Mouse (Mus musculus) thymus, adult 2 months (tissue): Measurements from ENCODE around the gene Cyp46a1. TPM values are rescaled to one million over a fixed set of nuclear protein-coding genes. Genes with fewer than 3 reads are reported as not detected.

Experiments used
- DNase-seq: peaks from one replicate; pipeline ENCODE4 v3.0.0; 2021
- H3K27ac ChIP-seq: fragments of 200-500 bp; 2 replicates; pipeline ENCODE4 v1.5.1; 2012; ENCODE audit warnings: low read length, control low read depth; ENCODE audit not compliant: control insufficient read depth, insufficient read depth
- H3K27me3 ChIP-seq: fragments of 200-500 bp; 2 replicates; pipeline ENCODE4 v1.6.1; 2012; ENCODE audit warnings: mild to moderate bottlenecking, low read length, moderate library complexity, mixed read lengths; ENCODE audit not compliant: control insufficient read depth, insufficient read depth
- H3K36me3 ChIP-seq: fragments of 200-500 bp; 2 replicates; pipeline ENCODE4 v1.6.1; 2012; ENCODE audit warnings: mild to moderate bottlenecking, low read length, moderate library complexity; ENCODE audit not compliant: control insufficient read depth, insufficient read depth
- H3K4me1 ChIP-seq: fragments of 200-500 bp; replicated peaks from 2 replicates; pipeline ENCODE4 v1.6.1; 2012; ENCODE audit warnings: low read length; ENCODE audit not compliant: control insufficient read depth, insufficient read depth
- H3K4me3 ChIP-seq: fragments of 200-500 bp; 2 replicates; pipeline ENCODE4 v1.5.1; 2012; ENCODE audit warnings: mild to moderate bottlenecking, low read length, control low read depth, moderate library complexity; ENCODE audit not compliant: control insufficient read depth, insufficient read depth
- CTCF ChIP-seq: fragments of 200-500 bp; IDR thresholded peaks from 2 replicates; pipeline ENCODE4 v1.5.1; 2012; ENCODE audit warnings: mild to moderate bottlenecking, control low read depth, low read length, moderate library complexity, borderline replicate concordance; ENCODE audit not compliant: control insufficient read depth, poor library complexity, insufficient read depth; ENCODE audit errors: extremely low read depth
- POLR2A ChIP-seq: fragments of 200-500 bp; IDR thresholded peaks from 2 replicates; pipeline ENCODE4 v1.6.1; 2012; ENCODE audit warnings: mild to moderate bottlenecking, low read length, control low read depth, moderate library complexity; ENCODE audit not compliant: control insufficient read depth, poor library complexity, insufficient read depth; ENCODE audit errors: extremely low read depth
- WGBS: fragments of 180-500 bp; shearing (Covaris S2); methylation state at CpG from one replicate; pipeline ENCODE4 v1.1.7; 2018; 5-methylcytosine and 5-hydroxymethylcytosine counted together
- polyA plus RNA-seq: library from polyadenylated mRNA; depleted of rRNA; stranded (reverse); fragments of >200 nt; gene quantifications from 2 replicates; pipeline ENCODE4 v1.2.3, GENCODE M21; 2012

Cyp46a1 gene
- polyA plus RNA-seq, 1 experiment: 0.69 TPM

DNA sequence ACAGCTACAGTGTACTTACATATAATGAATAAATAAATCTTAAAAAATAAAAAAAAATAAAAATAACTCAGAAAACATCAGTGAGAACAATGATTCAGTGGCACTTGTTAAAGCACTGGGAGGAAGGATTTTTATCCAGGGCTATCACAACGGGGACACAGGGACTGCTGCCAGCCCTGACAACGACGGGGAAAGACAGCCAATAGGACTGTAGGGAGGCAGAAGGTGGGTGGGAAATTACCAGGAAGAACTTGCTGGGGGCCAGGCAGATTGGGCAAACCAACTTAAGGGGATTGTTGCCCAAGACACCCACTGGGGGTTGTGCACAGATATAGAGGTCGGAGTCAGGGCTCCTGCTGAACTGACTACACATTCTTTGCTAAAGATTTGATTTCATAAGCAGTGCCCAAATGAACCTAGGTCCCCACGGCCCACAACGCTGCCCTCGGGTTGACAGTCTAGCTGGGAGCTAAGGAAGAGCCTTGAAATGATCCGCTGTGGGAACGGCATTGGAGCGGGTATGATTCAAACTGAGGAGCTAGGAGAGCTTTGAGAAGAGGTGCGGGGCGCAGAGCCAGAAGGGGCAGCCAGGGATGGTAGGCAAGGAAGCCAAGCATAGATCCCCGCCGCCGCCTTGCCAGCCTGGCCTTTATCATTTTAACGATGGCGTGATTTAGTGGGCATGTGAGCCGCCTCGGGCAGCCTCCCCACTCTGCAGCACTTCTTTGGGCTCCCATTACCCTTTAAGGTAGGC lies 45.9 kb upstream of the Cyp46a1 start:
- Histone ChIP-seq H3K4me3 (no peak overlapping the region), H3K36me3 (no peaks in the 10 kb centered on the region), H3K4me1 (peaks cover 11% of the 10 kb centered on the region), H3K27ac (no peak overlapping the region), H3K27me3 (no peaks in the 10 kb centered on the region)
- WGBS: 92% methylated on average over 19 of the region's 19 CpGs
- no peak for DNase-seq
- no peak for TF ChIP-seq CTCF
- TF ChIP-seq POLR2A: no peak

DNA sequence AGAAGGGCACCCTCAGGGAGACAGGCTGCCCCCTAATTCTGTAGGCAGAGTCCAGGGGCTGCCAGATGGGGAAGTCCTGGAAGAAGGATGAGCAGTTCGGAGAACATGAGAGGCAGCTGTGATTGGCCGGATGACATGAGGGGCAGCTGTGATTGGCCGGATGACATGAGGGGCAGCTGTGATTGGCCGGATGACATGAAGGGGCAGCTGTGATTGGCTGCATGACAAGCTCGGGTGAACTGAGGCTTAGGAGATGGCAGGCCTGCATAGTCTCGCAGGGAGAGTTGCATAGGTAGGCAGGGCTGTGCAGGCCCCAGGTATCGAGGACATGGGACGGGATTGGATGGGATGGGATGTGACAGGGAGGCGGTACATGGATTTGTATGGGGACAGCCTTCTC lies 41.8 kb upstream of the Cyp46a1 start:
- Histone ChIP-seq H3K4me3 (no peak overlapping the region), H3K27ac (no peak overlapping the region), H3K27me3 (no peaks in the 10 kb centered on the region), H3K36me3 (no peaks in the 10 kb centered on the region), H3K4me1 (peaks cover 11% of the 10 kb centered on the region)
- no peak for TF ChIP-seq POLR2A
- TF ChIP-seq CTCF: no peak
- 56% methylated on average over 9 of the region's 9 CpGs for WGBS
- DNase-seq: no peak

DNA sequence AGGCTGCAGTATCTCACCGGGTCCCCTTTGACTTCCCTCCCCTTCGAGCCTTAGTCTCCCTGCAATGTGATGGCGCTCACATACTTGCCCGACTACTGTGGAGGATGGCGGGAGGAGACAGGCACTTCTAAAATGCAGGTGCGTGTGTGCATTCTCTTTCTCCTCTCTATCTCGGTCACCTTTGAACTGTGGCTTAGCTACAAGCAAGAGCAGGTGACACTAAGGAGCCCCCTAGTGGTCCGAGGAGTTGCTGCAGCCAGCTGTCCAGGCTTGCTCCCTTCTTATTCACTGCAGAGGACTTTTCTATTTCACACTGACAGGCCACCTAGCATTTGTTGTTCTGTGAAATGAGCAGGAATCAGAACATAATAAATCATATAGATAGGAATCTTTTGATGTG lies 41.2 kb upstream of the Cyp46a1 start:
- 3% methylated on average over 8 of the region's 8 CpGs for WGBS
- H3K4me3 ChIP-seq: no peak overlapping the region
- H3K27me3 ChIP-seq: no peaks in the 10 kb centered on the region
- H3K27ac ChIP-seq: no peak overlapping the region
- TF ChIP-seq CTCF: peak; percentile 80; the same call in 1 of the 2 replicates
- TF ChIP-seq POLR2A: no peak
- DNase-seq: peak; percentile 79
- peaks cover 11% of the 10 kb centered on the region for H3K4me1 ChIP-seq
- H3K36me3 ChIP-seq: no peaks in the 10 kb centered on the region

DNA sequence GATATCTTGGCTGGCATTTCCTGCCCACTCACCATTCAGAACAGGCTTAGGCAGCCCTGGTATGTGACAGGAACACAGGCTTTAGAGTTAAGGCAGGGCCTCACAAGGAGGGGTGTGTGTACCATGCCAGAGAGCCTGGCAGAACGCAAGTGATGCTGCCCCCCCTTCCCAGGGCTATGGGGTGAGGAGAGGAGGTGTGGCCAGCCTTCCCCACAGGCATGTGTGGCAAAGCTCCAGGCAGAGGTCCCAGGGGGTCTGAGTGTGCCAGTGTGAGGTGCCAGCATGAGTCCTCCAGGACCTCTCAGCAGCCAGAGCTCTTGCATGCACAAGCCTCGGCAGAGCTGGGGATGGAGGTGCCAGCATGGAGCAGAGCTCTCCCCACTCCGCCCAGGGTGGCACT lies 39.6 kb upstream of the Cyp46a1 start:
- Histone ChIP-seq H3K27me3 (no peaks in the 10 kb centered on the region), H3K4me3 (no peak overlapping the region), H3K36me3 (no peaks in the 10 kb centered on the region), H3K4me1 (peaks cover 11% of the 10 kb centered on the region), H3K27ac (no peak overlapping the region)
- TF ChIP-seq POLR2A (no peak), CTCF (no peak)
- no peak for DNase-seq
- 61% methylated on average over 3 of the region's 3 CpGs for WGBS

DNA sequence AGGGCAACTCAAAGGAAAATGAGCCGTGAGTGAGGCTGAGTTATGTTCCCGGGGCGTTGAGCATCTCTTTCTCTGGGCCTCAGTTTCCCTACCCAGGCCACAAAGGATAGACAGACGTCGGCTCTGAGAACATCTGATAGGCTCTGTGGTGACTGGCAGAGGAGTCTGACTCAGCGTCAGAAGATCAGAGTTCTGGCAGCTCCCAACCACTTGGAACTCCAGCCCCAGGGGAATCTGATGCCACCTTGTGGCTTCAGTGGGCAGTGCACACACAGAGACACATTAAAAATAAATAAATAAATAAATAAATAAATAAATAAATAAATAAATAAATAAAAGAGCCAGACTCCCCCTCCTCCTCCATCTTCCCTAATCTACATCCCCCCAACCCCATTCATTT lies 37.1 kb upstream of the Cyp46a1 start:
- Histone ChIP-seq H3K4me3 (no peak overlapping the region), H3K27ac (no peak overlapping the region), H3K4me1 (peaks cover 9% of the 10 kb centered on the region), H3K27me3 (no peaks in the 10 kb centered on the region), H3K36me3 (no peaks in the 10 kb centered on the region)
- DNase-seq: no peak
- TF ChIP-seq POLR2A (no peak), CTCF (no peak)
- WGBS: 85% methylated on average over 6 of the region's 6 CpGs

DNA sequence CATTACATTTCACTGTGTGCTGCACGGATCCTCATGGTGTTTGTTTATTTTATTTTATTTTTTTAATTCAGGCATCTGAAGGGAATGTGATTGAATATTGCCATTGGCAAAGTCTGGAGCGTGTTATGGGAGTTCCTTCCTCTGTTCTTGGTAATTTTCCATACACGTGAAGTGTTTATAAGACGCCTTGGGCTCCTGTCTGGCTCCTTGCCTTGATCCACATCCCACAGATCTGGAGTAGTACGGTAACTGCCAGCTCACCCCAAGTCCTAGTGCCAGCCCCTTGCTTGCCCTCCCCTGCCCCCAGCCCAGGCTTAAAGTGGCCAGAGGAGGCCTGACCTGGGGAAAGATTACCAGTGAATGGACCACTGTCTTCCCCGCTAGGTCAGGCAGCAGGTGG lies 33.2 kb upstream of the Cyp46a1 start:
- no peak overlapping the region for H3K27ac ChIP-seq
- H3K27me3 ChIP-seq: peaks cover 6% of the 10 kb centered on the region
- H3K36me3 ChIP-seq: no peaks in the 10 kb centered on the region
- no peak overlapping the region for H3K4me3 ChIP-seq
- no peak for TF ChIP-seq CTCF
- TF ChIP-seq POLR2A: no peak
- no peak for DNase-seq
- 92% methylated on average over 6 of the region's 6 CpGs for WGBS
- H3K4me1 ChIP-seq: no peaks in the 10 kb centered on the region
